Mouse (Mus musculus) ovary, postnatal 10 days (tissue): ENCODE results near the gene Adamtsl1.

Experiments used
- DNase-seq: peaks from one replicate; pipeline ENCODE4 v3.0.0; 2022; ENCODE audit warnings: low spot score

Gene Adamtsl1

GRCm38 (mm10) chr4:86406501-86407199 lies 892.7 kb downstream of the Adamtsl1 start:
- no peak for DNase-seq

GRCm38 (mm10) chr4:86407200-86407527 lies 893.2 kb downstream of the Adamtsl1 start:
- DNase-seq: no peak

- DNase-seq: no peak
These were observed 894.4 kb downstream of the Adamtsl1 start for GRCm38 (mm10) chr4:86408421-86408820.

- no peak for DNase-seq
These were observed 897.0 kb downstream of the Adamtsl1 start for GRCm38 (mm10) chr4:86410946-86411345.

GRCm38 (mm10) chr4:86413388-86413787 lies 899.4 kb downstream of the Adamtsl1 start:
- no peak for DNase-seq

- no peak for DNase-seq
These were observed 902.5 kb downstream of the Adamtsl1 start for GRCm38 (mm10) chr4:86416401-86417025.

GRCm38 (mm10) chr4:86422586-86422985 lies 908.6 kb downstream of the Adamtsl1 start:
- no peak for DNase-seq

GRCm38 (mm10) chr4:86425581-86425980 lies 911.6 kb downstream of the Adamtsl1 start:
- DNase-seq: no peak

GRCm38 (mm10) chr4:86426549-86426948 lies 912.6 kb downstream of the Adamtsl1 start:
- no peak for DNase-seq

- no peak for DNase-seq
These were observed 913.3 kb downstream of the Adamtsl1 start for GRCm38 (mm10) chr4:86427312-86427711.

- DNase-seq: no peak
These were observed 914.2 kb downstream of the Adamtsl1 start for GRCm38 (mm10) chr4:86428091-86428745.

GRCm38 (mm10) chr4:86435631-86436030 lies 921.7 kb downstream of the Adamtsl1 start:
- no peak for DNase-seq

GRCm38 (mm10) chr4:86436336-86436735 lies 922.4 kb downstream of the Adamtsl1 start:
- DNase-seq: no peak

GRCm38 (mm10) chr4:86450468-86450867 lies 936.5 kb downstream of the Adamtsl1 start:
- no peak for DNase-seq

- DNase-seq: no peak
These were observed 950.8 kb downstream of the Adamtsl1 start for GRCm38 (mm10) chr4:86464808-86465207.
